Mouse (Mus musculus): ENCODE results near the gene Psap.
A peak's percentile ranks its signal among the peaks of the same experiment; 100 is the strongest.

Gene Psap

GRCm38 (mm10) chr10:60347768-60348610, 70.6 kb downstream of the Psap start:
- DNase-seq (ENCODE audit: extremely low spot score, low spot score): no peak

GRCm38 (mm10) chr10:60349056-60349455, 71.6 kb downstream of the Psap start:
- DNase-seq (ENCODE audit: extremely low spot score, low spot score): no peak

- no peak for DNase-seq (ENCODE audit: extremely low spot score, low spot score)
Observed at GRCm38 (mm10) chr10:60349644-60350043, 72.2 kb downstream of the Psap start.

GRCm38 (mm10) chr10:60350077-60350804, 72.8 kb downstream of the Psap start:
- DNase-seq (ENCODE audit: extremely low spot score, low spot score): no peak

- DNase-seq (ENCODE audit: extremely low spot score, low spot score): peak; percentile 75
Observed at GRCm38 (mm10) chr10:60350805-60351167, 73.4 kb downstream of the Psap start.

- no peak for DNase-seq (ENCODE audit: extremely low spot score, low spot score)
Observed at GRCm38 (mm10) chr10:60351248-60351647, 73.8 kb downstream of the Psap start.

GRCm38 (mm10) chr10:60351761-60352455, 74.5 kb downstream of the Psap start:
- DNase-seq (ENCODE audit: extremely low spot score, low spot score): peak; percentile 46

All from neural tube, embryonic 10.5 days (tissue).